Mouse (Mus musculus) E14TG2a.4 (cell line): ENCODE measurements at regions not wholly inside any gene's neighbourhood (a gene's known extent, or its start where the extent isn't known, plus 50 kb on each side); places are given as distances from the start of the nearest gene placed in this dataset.

Experiments
- H3K27me3 ChIP-seq: 2 replicates; pipeline ENCODE4 v1.6.1; 2014; ENCODE audit warnings: low read length, control low read depth; ENCODE audit not compliant: insufficient read depth
- H3K36me3 ChIP-seq: 2 replicates; pipeline ENCODE4 v1.6.1; 2014; ENCODE audit warnings: low read length, control low read depth; ENCODE audit not compliant: insufficient read depth
- H3K4me1 ChIP-seq: replicated peaks from 2 replicates; pipeline ENCODE4 v1.6.1; 2014; ENCODE audit warnings: low read depth, low read length, control low read depth
- H3K4me3 ChIP-seq: replicated peaks from 2 replicates; pipeline ENCODE4 v1.5.1; 2014; ENCODE audit warnings: mild to moderate bottlenecking, low read length
- H3K9me3 ChIP-seq: 2 replicates; pipeline ENCODE4 v1.6.1; 2014; ENCODE audit warnings: low read length, control low read depth
- CTCF ChIP-seq: conservative IDR thresholded peaks from 2 replicates; pipeline ENCODE4 v1.5.1; 2014; ENCODE audit warnings: low read length
- NANOG ChIP-seq: IDR thresholded peaks from 2 replicates; pipeline ENCODE4 v1.6.1; 2014; ENCODE audit warnings: borderline replicate concordance, low read length, mixed read lengths
- POU5F1 ChIP-seq: IDR thresholded peaks from 2 replicates; pipeline ENCODE4 v1.6.1; 2014; ENCODE audit warnings: low read length, borderline replicate concordance

GRCm38 (mm10) chr13:112054879-112055371, 233.3 kb upstream of the Ankrd55 start:
- Histone ChIP-seq H3K27me3 (peaks cover 8% of the 10 kb centered on the region; the same call in 1 of the 2 replicates), H3K4me3 (no peak overlapping the region), H3K9me3 (peaks cover 11% of the 10 kb centered on the region), H3K4me1 (no peaks in the 10 kb centered on the region), H3K36me3 (no peaks in the 10 kb centered on the region)
- TF ChIP-seq CTCF (no peak), NANOG (no peak), POU5F1 (no peak)

GRCm38 (mm10) chr13:112058218-112058617, 230.0 kb upstream of the Ankrd55 start:
- TF ChIP-seq CTCF (no peak), POU5F1 (no peak)
- Histone ChIP-seq H3K27me3 (peaks cover 8% of the 10 kb centered on the region; the same call in 1 of the 2 replicates), H3K4me3 (no peak overlapping the region), H3K36me3 (no peaks in the 10 kb centered on the region), H3K4me1 (no peaks in the 10 kb centered on the region), H3K9me3 (peaks cover 11% of the 10 kb centered on the region)

- Histone ChIP-seq H3K36me3 (no peaks in the 10 kb centered on the region), H3K27me3 (peaks cover 8% of the 10 kb centered on the region; the same call in 1 of the 2 replicates)
Observed at GRCm38 (mm10) chr13:112058771-112059170, 229.5 kb upstream of the Ankrd55 start.

GRCm38 (mm10) chr13:112062024-112062423, 226.2 kb upstream of the Ankrd55 start:
- no peaks in the 10 kb centered on the region for H3K4me1 ChIP-seq
- no peak overlapping the region for H3K4me3 ChIP-seq
- H3K9me3 ChIP-seq: peaks cover 11% of the 10 kb centered on the region
- H3K27me3 ChIP-seq: peaks cover 8% of the 10 kb centered on the region; the same call in 1 of the 2 replicates
- no peaks in the 10 kb centered on the region for H3K36me3 ChIP-seq
- TF ChIP-seq POU5F1 (no peak), CTCF (no peak), NANOG (no peak)

More at GRCm38 (mm10) chr13:112058771-112059170, 229.5 kb upstream of the Ankrd55 start:
- Histone ChIP-seq H3K4me3 (no peak overlapping the region), H3K9me3 (peaks cover 11% of the 10 kb centered on the region), H3K4me1 (no peaks in the 10 kb centered on the region)
- TF ChIP-seq CTCF: no peak
- no peak for TF ChIP-seq POU5F1
- no peak for TF ChIP-seq NANOG

- Histone ChIP-seq H3K9me3 (peaks cover 11% of the 10 kb centered on the region), H3K4me3 (no peak overlapping the region), H3K4me1 (0 out of 2 replicates have a peak, but pooled peaks cover 3% of the 10 kb centered on the region), H3K27me3 (peaks cover 3% of the 10 kb centered on the region), H3K36me3 (no peaks in the 10 kb centered on the region)
- TF ChIP-seq NANOG (no peak), CTCF (no peak), POU5F1 (no peak)
Observed at GRCm38 (mm10) chr13:112063409-112064111, 224.7 kb upstream of the Ankrd55 start.

- H3K36me3 ChIP-seq: no peaks in the 10 kb centered on the region
- H3K9me3 ChIP-seq: no peaks in the 10 kb centered on the region
- TF ChIP-seq CTCF (no peak), POU5F1 (no peak), NANOG (no peak)
- peaks cover 6% of the 10 kb centered on the region for H3K27me3 ChIP-seq
- 0 out of 2 replicates have a peak, but pooled peaks cover 3% of the 10 kb centered on the region for H3K4me1 ChIP-seq
- H3K4me3 ChIP-seq: no peak overlapping the region
Observed at GRCm38 (mm10) chr13:112064681-112065080, 223.6 kb upstream of the Ankrd55 start.

- TF ChIP-seq NANOG (no peak), CTCF (no peak), POU5F1 (no peak)
- no peak overlapping the region for H3K4me3 ChIP-seq
- H3K9me3 ChIP-seq: no peaks in the 10 kb centered on the region
- H3K4me1 ChIP-seq: 0 out of 2 replicates have a peak, but pooled peaks cover 3% of the 10 kb centered on the region
- H3K27me3 ChIP-seq: peaks cover 12% of the 10 kb centered on the region
- no peaks in the 10 kb centered on the region for H3K36me3 ChIP-seq
Observed at GRCm38 (mm10) chr13:112067066-112067847, 221.0 kb upstream of the Ankrd55 start.

- TF ChIP-seq NANOG (no peak), POU5F1 (no peak), CTCF (no peak)
- Histone ChIP-seq H3K4me1 (peaks cover 7% of the 10 kb centered on the region; the same call in 1 of the 2 replicates), H3K9me3 (peaks cover 5% of the 10 kb centered on the region), H3K27me3 (peaks cover 12% of the 10 kb centered on the region), H3K36me3 (no peaks in the 10 kb centered on the region), H3K4me3 (no peak overlapping the region)
Observed at GRCm38 (mm10) chr13:112070757-112071156, 217.5 kb upstream of the Ankrd55 start.
